Comparison of ENCODE assay signal across 24 mouse cellular contexts in the genomic region with DNA sequence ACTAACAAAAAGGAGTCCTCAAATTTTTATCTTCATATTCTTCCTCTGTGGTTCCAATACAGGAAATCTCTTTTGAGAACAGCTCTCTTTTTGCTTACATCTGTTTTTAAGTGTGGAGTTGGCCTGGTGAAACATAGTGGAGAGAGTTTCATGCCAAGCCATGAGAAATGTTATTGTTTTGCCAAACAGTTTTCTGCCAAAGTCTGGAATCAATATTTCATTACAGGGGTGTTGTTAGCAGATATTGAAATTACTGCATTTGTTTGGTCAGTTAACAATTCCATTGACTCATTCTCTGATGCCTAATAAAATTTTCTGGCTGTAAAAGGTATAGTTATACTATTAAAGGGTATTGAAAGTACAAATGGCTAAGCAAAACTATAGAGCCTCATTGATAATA.
DNase-seq lines count a peak whose midpoint lies in the region; ATAC-seq and TF ChIP-seq lines count a peak whose summit lies in the region.
"Had no signal": no experiment of that assay in that cellular context is flagged by ENCODE, and none has a peak within 500 bp of the region (broad histone marks: within the 10 kb centered on the region; RNA-seq: fewer than 3 reads in every experiment).

No protein-coding gene starts in this region.

- H3K27me3 ChIP-seq in limb, embryonic 14.5 days (ENCODE audit: control insufficient read depth, insufficient read depth, low read length), result no peaks in the 10 kb centered on the region
- no peaks in the 10 kb centered on the region for H3K27me3 ChIP-seq in limb, embryonic 10.5 days (ENCODE audit: low read depth, poor library complexity, severe bottlenecking)
- H3K27me3 ChIP-seq in limb, embryonic 15.5 days, result no peaks in the 10 kb centered on the region
- H3K27me3 ChIP-seq: embryonic facial prominence, embryonic 12.5 days; embryonic facial prominence, embryonic 15.5 days; forebrain, embryonic 13.5 days; forebrain, embryonic 15.5 days had no signal

- H3K9ac ChIP-seq in limb, embryonic 14.5 days (ENCODE audit: low read depth, low read length, severe bottlenecking), result no peak overlapping the region
- no peak overlapping the region for H3K9ac ChIP-seq in limb, embryonic 15.5 days
- H3K9ac ChIP-seq: embryonic facial prominence, embryonic 12.5 days; embryonic facial prominence, embryonic 15.5 days; forebrain, embryonic 13.5 days; forebrain, embryonic 15.5 days; forebrain, postnatal 0 days had no signal

- H3K4me2 ChIP-seq in limb, embryonic 14.5 days (replicated peaks; ENCODE audit: low read depth, low read length, severe bottlenecking), result no peak overlapping the region
- H3K4me2 ChIP-seq in limb, embryonic 15.5 days, result no peak overlapping the region
- H3K4me2 ChIP-seq: embryonic facial prominence, embryonic 12.5 days; embryonic facial prominence, embryonic 15.5 days; forebrain, embryonic 13.5 days; forebrain, embryonic 15.5 days had no signal

- no peaks in the 10 kb centered on the region for H3K36me3 ChIP-seq in limb, embryonic 14.5 days (ENCODE audit: control insufficient read depth, insufficient read depth, low read length)
- H3K36me3 ChIP-seq in limb, embryonic 10.5 days, result no peaks in the 10 kb centered on the region
- H3K36me3 ChIP-seq in limb, embryonic 15.5 days, result no peaks in the 10 kb centered on the region
- H3K36me3 ChIP-seq: embryonic facial prominence, embryonic 12.5 days; embryonic facial prominence, embryonic 15.5 days; forebrain, embryonic 15.5 days had no signal

- 0 out of 2 replicates have a peak, but pooled peaks have one; percentile 44 for ATAC-seq in limb, embryonic 14.5 days (ENCODE audit: low FRiP score, low read depth)
- ATAC-seq in limb, embryonic 15.5 days (ENCODE audit: insufficient number of reproducible peaks, low FRiP score, low TSS enrichment, low read depth), result peak; percentile 30; the same call in 1 of the 2 replicates
- ATAC-seq in activated CD4-positive, CD25-positive, alpha-beta regulatory T cell, adult 4 months, result no peak
- ATAC-seq in monocyte, adult 5-6 weeks (replicated peaks; ENCODE audit: insufficient number of reproducible peaks, low FRiP score, low TSS enrichment, poor library complexity, severe bottlenecking), result no peak
- ATAC-seq: forebrain, embryonic 13.5 days; forebrain, embryonic 15.5 days; forebrain, postnatal 0 days; Patski had no signal

- H3K9me3 ChIP-seq in limb, embryonic 14.5 days (ENCODE audit: control insufficient read depth, low read length), result 0 out of 2 replicates have a peak, but pooled peaks cover 5% of the 10 kb centered on the region
- no peaks in the 10 kb centered on the region for H3K9me3 ChIP-seq in limb, embryonic 10.5 days (replicated peaks)
- no peaks in the 10 kb centered on the region for H3K9me3 ChIP-seq in limb, embryonic 15.5 days
- H3K9me3 ChIP-seq: embryonic facial prominence, embryonic 12.5 days; embryonic facial prominence, embryonic 15.5 days; forebrain, embryonic 13.5 days; forebrain, embryonic 15.5 days had no signal

- no peak overlapping the region for H3K4me3 ChIP-seq in limb, embryonic 14.5 days (replicated peaks; ENCODE audit: low read length)
- H3K4me3 ChIP-seq in limb, embryonic 10.5 days, result no peak overlapping the region
- H3K4me3 ChIP-seq in limb, embryonic 15.5 days, result no peak overlapping the region
- H3K4me3 ChIP-seq: embryonic facial prominence, embryonic 12.5 days; embryonic facial prominence, embryonic 15.5 days; erythroblast, embryonic 14.5 days; forebrain, embryonic 13.5 days; forebrain, embryonic 15.5 days had no signal

- H3K27ac ChIP-seq in limb, embryonic 14.5 days (replicated peaks; ENCODE audit: low read depth, low read length), result no peak overlapping the region
- H3K27ac ChIP-seq in limb, embryonic 10.5 days, result no peak overlapping the region
- H3K27ac ChIP-seq in limb, embryonic 15.5 days, result no peak overlapping the region
- H3K27ac ChIP-seq: embryonic facial prominence, embryonic 12.5 days; embryonic facial prominence, embryonic 15.5 days; forebrain, embryonic 13.5 days; forebrain, embryonic 15.5 days had no signal

- peak; percentile 72 for DNase-seq in limb, embryonic 14.5 days (ENCODE audit: low spot score)
- no peak for DNase-seq in limb, embryonic 10.5 days (ENCODE audit: low spot score)
- DNase-seq in NIH3T3 (ENCODE audit: low read depth), result peak; percentile 42
- peak; percentile 3 for DNase-seq in adipocyte (ENCODE audit: low spot score)
- DNase-seq in kidney, adult 18-20 months, result no peak
- DNase-seq: adrenal gland, adult 8-10 months; adrenal gland, postnatal 14 days; cerebellum, adult 11 months; cerebellum, adult 18-20 months; cerebellum, adult 8-10 months; cerebellum, adult 9-11 months; cerebellum, postnatal 14 days; cerebellum, postnatal 36 days; embryo, embryonic 11 days; forebrain, postnatal 0 days had no signal

- H3K4me1 ChIP-seq in limb, embryonic 14.5 days (ENCODE audit: control insufficient read depth, insufficient read depth, low read length), result no peaks in the 10 kb centered on the region
- no peaks in the 10 kb centered on the region for H3K4me1 ChIP-seq in limb, embryonic 10.5 days
- H3K4me1 ChIP-seq in limb, embryonic 15.5 days, result no peaks in the 10 kb centered on the region
- H3K4me1 ChIP-seq: embryonic facial prominence, embryonic 12.5 days; embryonic facial prominence, embryonic 15.5 days; forebrain, embryonic 13.5 days; forebrain, embryonic 15.5 days had no signal

- TF ChIP-seq POLR2A in limb, embryonic 14.5 days (IDR thresholded peaks at IDR 0.05; ENCODE audit: borderline replicate concordance, extremely low read depth, insufficient read depth, insufficient read length), result no peak

Comparison
In these comparisons a context has a peak if more than half of its experiments do, and no peak if none do; other contexts are left out.
1. DNase-seq: peak in limb, embryonic 14.5 days (single experiment), NIH3T3 (single experiment) and adipocyte (single experiment); none in limb, embryonic 10.5 days (single experiment) and kidney, adult 18-20 months (single experiment).
2. ATAC-seq: peak in limb, embryonic 14.5 days (single experiment) and limb, embryonic 15.5 days (single experiment); none in activated CD4-positive, CD25-positive, alpha-beta regulatory T cell, adult 4 months (single experiment) and monocyte, adult 5-6 weeks (single experiment).